11 mouse cellular contexts compared by ENCODE assay signal in genomic region chr10:94827890-94828733, GRCm38 (mm10).
DNase-seq lines count a peak whose midpoint lies in the region; TF ChIP-seq lines count a peak whose summit lies in the region.
"Had no signal": no experiment of that assay in that cellular context is flagged by ENCODE, and none has a peak within 500 bp of the region (broad histone marks: within the 10 kb centered on the region; RNA-seq: fewer than 3 reads in every experiment).

No protein-coding gene starts in this region.

- H3K36me3 ChIP-seq in MEL (ENCODE audit: control insufficient read depth in 1 of 2, insufficient read depth in 2 of 2, low read length in 2 of 2), result peaks cover 16 to 20% of the 10 kb centered on the region in 2 experiments
- peaks cover 34% of the 10 kb centered on the region for H3K36me3 ChIP-seq in hindbrain, embryonic 10.5 days

- WGBS in hindbrain, embryonic 10.5 days, result 87% methylated on average over 14 of the region's 14 CpGs

- no peak for TF ChIP-seq CTCF in MEL (IDR thresholded peaks at IDR 0.05 in 2 of 3, conservative IDR thresholded peaks at IDR 0.05 in 1 of 3; ENCODE audit: control insufficient read depth in 1 of 3, insufficient read depth in 1 of 3, low read depth in 2 of 3, low read length in 3 of 3, poor library complexity in 1 of 3, severe bottlenecking in 1 of 3)

- no peak for TF ChIP-seq RAD21 in MEL (IDR thresholded peaks at IDR 0.05; ENCODE audit: low read depth, low read length)

- H3K27ac ChIP-seq in MEL (ENCODE audit: control insufficient read depth, low read depth, low read length), result peak overlapping the region; percentile 64
- H3K27ac ChIP-seq in hindbrain, embryonic 10.5 days, result no peak overlapping the region
- H3K27ac ChIP-seq: heart, adult 2 months had no signal

- H3K79me2 ChIP-seq in MEL (ENCODE audit: control insufficient read depth, insufficient read depth, low read length, poor library complexity), result no peaks in the 10 kb centered on the region

- peaks cover 10 to 18% of the 10 kb centered on the region in 2 experiments; a peak in 3 of 4 replicates for H3K4me1 ChIP-seq in MEL (ENCODE audit: control insufficient read depth in 1 of 2, insufficient read depth in 2 of 2, low read length in 2 of 2)
- peaks cover 6% of the 10 kb centered on the region; the same call in 1 of the 2 replicates for H3K4me1 ChIP-seq in hindbrain, embryonic 10.5 days (replicated peaks)

- H3K27me3 ChIP-seq in MEL (ENCODE audit: control insufficient read depth in 1 of 2, insufficient read depth in 2 of 2, low read length in 2 of 2), result no peaks in the 10 kb centered on the region
- no peaks in the 10 kb centered on the region for H3K27me3 ChIP-seq in hindbrain, embryonic 10.5 days (ENCODE audit: insufficient read depth, poor library complexity, severe bottlenecking)
- H3K27me3 ChIP-seq: megakaryocyte, embryonic 14.5 days; neural tube, embryonic 15.5 days had no signal

- peak; percentile 83 for DNase-seq in CD4-positive helper T cell, adult 2 months (ENCODE audit: low read depth, low spot score)
- peak; percentile 74 for DNase-seq in MEL (ENCODE audit: low read depth, low spot score)
- peak; percentile 29 for DNase-seq in lung, postnatal 14 days
- DNase-seq in spleen, postnatal 36 days (ENCODE audit: low spot score in 2 of 2), result peak; percentile 88 to 91
- DNase-seq in embryo, embryonic 10 days (ENCODE audit: low spot score), result no peak
- no peak for DNase-seq in cerebellum, postnatal 36 days
- no peak for DNase-seq in hindbrain, embryonic 10.5 days (ENCODE audit: low spot score)
- DNase-seq: kidney, adult 18-20 months had no signal

- no peak for TF ChIP-seq POLR2A in MEL (IDR thresholded peaks at IDR 0.05; ENCODE audit: control insufficient read depth in 1 of 2, insufficient read depth in 1 of 2, low read depth in 1 of 2, low read length in 2 of 2, poor library complexity in 1 of 2)

- peak overlapping the region in 1 of 2 experiments; percentile 34; a peak in 1 of 4 replicates for H3K4me3 ChIP-seq in MEL (ENCODE audit: control insufficient read depth in 1 of 2, insufficient read depth in 1 of 2, low read depth in 2 of 2, low read length in 2 of 2)
- no peak overlapping the region for H3K4me3 ChIP-seq in hindbrain, embryonic 10.5 days
- H3K4me3 ChIP-seq: heart, adult 2 months; neural tube, embryonic 15.5 days had no signal

- H3K9ac ChIP-seq in MEL (ENCODE audit: control insufficient read depth, low read depth, low read length, poor library complexity, severe bottlenecking), result peak overlapping the region; percentile 6; the same call in 1 of the 2 replicates
- H3K9ac ChIP-seq: neural tube, embryonic 15.5 days had no signal

- TF ChIP-seq EP300 in MEL (IDR thresholded peaks at IDR 0.05; ENCODE audit: low read depth in 1 of 2, low read length in 2 of 2), result peak; percentile 56; a peak in 2 of 4 replicates

- H3K9me3 ChIP-seq in MEL (replicated peaks; ENCODE audit: insufficient read depth, low read length), result no peaks in the 10 kb centered on the region
- no peaks in the 10 kb centered on the region for H3K9me3 ChIP-seq in hindbrain, embryonic 10.5 days
- H3K9me3 ChIP-seq: megakaryocyte, embryonic 14.5 days; neural tube, embryonic 15.5 days had no signal

TF ChIP-seq in MEL, 35 proteins besides CTCF, POLR2A, EP300 and RAD21:
- TF ChIP-seq NRF1 (IDR thresholded peaks at IDR 0.05; ENCODE audit: insufficient read depth, low read depth, low read length, poor library complexity, severe bottlenecking), result no peak
- TF ChIP-seq BHLHE40 (IDR thresholded peaks at IDR 0.05; ENCODE audit: borderline replicate concordance, low read depth, low read length), result no peak
- no peak for TF ChIP-seq MEF2A (IDR thresholded peaks at IDR 0.05; ENCODE audit: extremely low read depth, insufficient replicate concordance, low read depth, low read length, poor library complexity, severe bottlenecking)
- peak; percentile 71; the same call in 1 of the 2 replicates for TF ChIP-seq MAZ (IDR thresholded peaks at IDR 0.05; ENCODE audit: low read depth, low read length)
- peak; percentile 52; the same call in 1 of the 2 replicates for TF ChIP-seq SIN3A (IDR thresholded peaks at IDR 0.05; ENCODE audit: low read length)
- TF ChIP-seq KAT2A (conservative IDR thresholded peaks at IDR 0.05; ENCODE audit: low read depth, low read length), result no peak
- peak; percentile 36; the same call in 1 of the 2 replicates for TF ChIP-seq MAX (IDR thresholded peaks at IDR 0.05; ENCODE audit: low read length)
- no peak for TF ChIP-seq TCF12 (IDR thresholded peaks at IDR 0.05; ENCODE audit: low read depth, low read length)
- 0 out of 2 replicates have a peak, but pooled peaks have one; percentile 38 for TF ChIP-seq HCFC1 (IDR thresholded peaks at IDR 0.05; ENCODE audit: low read depth, low read length)
- TF ChIP-seq MYB (IDR thresholded peaks at IDR 0.05; ENCODE audit: low read depth, low read length), result no peak
- TF ChIP-seq RCOR1 (IDR thresholded peaks at IDR 0.05; ENCODE audit: low read depth, low read length), result peak; percentile 61; the same call in 1 of the 2 replicates
- TF ChIP-seq POLR2AphosphoS5 (IDR thresholded peaks at IDR 0.05; ENCODE audit: borderline replicate concordance, low read depth, low read length), result no peak
- TF ChIP-seq ZC3H11A (IDR thresholded peaks at IDR 0.05; ENCODE audit: low read depth, low read length), result no peak
- TF ChIP-seq ELF1 (IDR thresholded peaks at IDR 0.05; ENCODE audit: low read depth, low read length), result 0 out of 2 replicates have a peak, but pooled peaks have one; percentile 34
- no peak for TF ChIP-seq ZMIZ1 (IDR thresholded peaks at IDR 0.05; ENCODE audit: low read depth, low read length)
- peak; percentile 16; the same call in 1 of the 2 replicates for TF ChIP-seq SMC3 (IDR thresholded peaks at IDR 0.05; ENCODE audit: low read depth, low read length)
- TF ChIP-seq TAL1 (IDR thresholded peaks at IDR 0.05; ENCODE audit: low read length), result no peak
- no peak for TF ChIP-seq CHD1 (IDR thresholded peaks at IDR 0.05; ENCODE audit: low read depth, low read length)
- no peak for TF ChIP-seq USF1 (IDR thresholded peaks at IDR 0.05; ENCODE audit: low read depth, low read length)
- TF ChIP-seq MYC (IDR thresholded peaks at IDR 0.05; ENCODE audit: low read depth, low read length), result peak; percentile 48; the same call in 1 of the 2 replicates
- no peak for TF ChIP-seq ZNF384 (IDR thresholded peaks at IDR 0.05; ENCODE audit: low read depth, low read length)
- TF ChIP-seq USF2 (IDR thresholded peaks at IDR 0.05; ENCODE audit: borderline replicate concordance in 1 of 2, insufficient read depth in 1 of 2, low read depth in 1 of 2, low read length in 2 of 2), result no peak
- TF ChIP-seq UBTF (IDR thresholded peaks at IDR 0.05; ENCODE audit: borderline replicate concordance, insufficient read depth, low read depth, low read length), result no peak
- TF ChIP-seq MAFK (IDR thresholded peaks at IDR 0.05; ENCODE audit: borderline replicate concordance, low read depth, low read length), result no peak
- TF ChIP-seq MXI1 (IDR thresholded peaks at IDR 0.05; ENCODE audit: low read depth, low read length), result peak; percentile 65; the same call in 1 of the 2 replicates
- no peak for TF ChIP-seq CHD2 (IDR thresholded peaks at IDR 0.05; ENCODE audit: low read length)
- TF ChIP-seq ETS1 (IDR thresholded peaks at IDR 0.05; ENCODE audit: low read depth, low read length), result peak; percentile 69
- TF ChIP-seq NELFE (IDR thresholded peaks at IDR 0.05; ENCODE audit: low read depth, low read length), result no peak; the same call in 1 of the 2 replicates
- TF ChIP-seq GABPA (IDR thresholded peaks at IDR 0.05; ENCODE audit: low read depth, low read length), result no peak
- no peak for TF ChIP-seq TBP (IDR thresholded peaks at IDR 0.05; ENCODE audit: low read depth, low read length)
- TF ChIP-seq GATA1 (IDR thresholded peaks at IDR 0.05; ENCODE audit: low read depth, low read length), result peak; percentile 70
- no peak for TF ChIP-seq ZKSCAN1 (IDR thresholded peaks at IDR 0.05; ENCODE audit: low read depth, low read length)
- TF ChIP-seq JUND (IDR thresholded peaks at IDR 0.05; ENCODE audit: low read depth, low read length), result no peak
- no peak for TF ChIP-seq POLR2AphosphoS2 (IDR thresholded peaks at IDR 0.05; ENCODE audit: low read length)
- TF ChIP-seq E2F4 (IDR thresholded peaks at IDR 0.05; ENCODE audit: borderline replicate concordance, low read depth, low read length), result no peak
TF ChIP-seq in MEL: peak in this region for 11.

Comparison
In these comparisons a context has a peak if more than half of its experiments do, and no peak if none do; other contexts are left out.
1. DNase-seq: peak in CD4-positive helper T cell, adult 2 months (single experiment), MEL (single experiment), lung, postnatal 14 days (single experiment) and spleen, postnatal 36 days (2 of 2); none in embryo, embryonic 10 days (single experiment), cerebellum, postnatal 36 days (0 of 2) and hindbrain, embryonic 10.5 days (single experiment).